Mouse (Mus musculus) brown adipose tissue, adult 24 weeks (tissue): Measurements from ENCODE around the gene Map7d1. TPM values are rescaled to one million over a fixed set of nuclear protein-coding genes. Genes with fewer than 3 reads are reported as not detected.
"Not testable (repeated sequence)": the region's sequence is repeated elsewhere in the genome, so short reads cannot be mapped to it uniquely, and the experiment has no call there.

Experiments used
- H3K27ac ChIP-seq: fragments of 200-500 bp; replicated peaks from 2 replicates; pipeline ENCODE4 v1.5.1; 2012; ENCODE audit warnings: low read depth, mild to moderate bottlenecking, low read length
- H3K4me1 ChIP-seq: fragments of 200-500 bp; 2 replicates; pipeline ENCODE4 v1.6.1; 2012; ENCODE audit warnings: low read length, mixed read lengths; ENCODE audit not compliant: control insufficient read depth, insufficient read depth, insufficient read length
- H3K4me3 ChIP-seq: fragments of 200-500 bp; 2 replicates; pipeline ENCODE4 v1.5.1; 2012; ENCODE audit warnings: low read depth, mild to moderate bottlenecking, low read length, moderate library complexity; ENCODE audit not compliant: insufficient read depth
- polyA plus RNA-seq: library from polyadenylated mRNA; stranded (reverse); fragments of >200 nt; gene quantifications from 2 replicates; pipeline ENCODE4 v1.2.4, GENCODE M21; 2012; ENCODE audit not compliant: missing spikeins, insufficient read depth, insufficient read length

Gene Map7d1
- polyA plus RNA-seq, 1 experiment: 27.0 TPM

DNA sequence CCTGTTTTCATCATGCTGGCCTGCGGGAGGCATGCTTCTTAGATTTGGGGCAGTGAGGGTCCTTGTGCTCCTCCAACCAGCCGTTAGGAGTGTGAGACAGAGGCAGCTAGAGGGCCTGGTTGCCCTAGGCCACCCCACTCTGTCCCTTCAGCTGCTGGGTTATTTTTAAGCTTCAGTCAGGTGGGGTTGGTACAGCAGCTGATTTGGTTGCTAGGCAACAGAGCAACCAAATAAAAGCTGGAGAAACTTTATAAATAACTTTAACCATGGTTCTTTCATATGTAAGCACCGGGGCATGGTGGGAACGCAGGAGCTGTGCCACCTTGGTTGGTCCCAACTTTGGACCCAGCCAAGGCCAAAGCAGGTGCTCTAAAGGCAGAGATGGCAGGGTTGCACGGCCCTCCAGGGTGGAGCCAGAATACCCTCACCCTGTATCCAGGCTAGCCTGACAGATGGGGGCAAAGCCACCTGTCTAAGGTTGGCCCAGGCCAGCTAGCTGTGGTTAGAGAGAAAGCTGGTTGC is 18.4 kb downstream of the Map7d1 start:
- Histone ChIP-seq H3K4me3 (no peak overlapping the region), H3K27ac (no peak overlapping the region), H3K4me1 (peaks cover 5% of the 10 kb centered on the region)

DNA sequence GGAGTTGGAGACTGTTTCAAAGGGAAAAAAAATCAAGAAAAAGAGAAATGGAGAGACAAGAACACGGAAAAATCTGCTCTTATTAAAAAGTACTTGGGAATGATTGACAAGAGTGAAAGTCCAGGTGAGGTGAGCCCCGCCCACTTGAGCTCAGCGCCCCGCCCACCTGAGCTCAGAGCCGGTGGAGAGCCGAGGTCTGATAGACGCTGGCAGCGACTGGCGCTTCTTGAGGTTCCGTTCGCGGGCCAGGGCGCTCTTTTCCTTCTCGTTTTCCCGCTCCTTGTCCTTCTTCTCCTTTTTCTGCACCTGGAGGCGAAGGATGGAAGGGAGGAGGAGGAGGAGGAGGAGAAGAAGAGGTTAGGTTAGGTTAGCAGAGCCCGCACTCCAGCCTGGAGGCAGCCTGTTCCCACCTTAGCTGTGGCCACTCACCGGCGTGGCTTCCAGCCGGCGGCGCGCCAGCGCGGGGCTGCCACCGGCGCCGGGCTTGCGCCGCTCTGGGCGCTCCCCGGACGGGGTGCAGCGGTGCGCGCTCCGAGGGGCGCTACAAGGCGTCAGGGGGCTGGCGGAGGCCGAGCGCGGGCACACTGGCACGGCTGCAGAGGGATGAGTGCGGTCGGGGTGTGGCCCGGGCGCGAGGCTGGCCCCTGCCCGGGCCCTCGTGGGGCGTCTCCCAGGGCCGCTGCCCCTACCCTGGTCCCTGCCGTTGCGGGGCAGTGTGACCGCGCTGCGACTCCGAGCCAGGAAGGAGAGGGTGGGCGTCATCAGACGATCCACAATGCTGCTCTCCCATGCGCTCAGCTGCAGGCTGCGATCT is 19.5 kb downstream of the Map7d1 start:
- no peak overlapping the region for H3K4me3 ChIP-seq
- H3K27ac ChIP-seq: no peak overlapping the region
- no peaks in the 10 kb centered on the region for H3K4me1 ChIP-seq

DNA sequence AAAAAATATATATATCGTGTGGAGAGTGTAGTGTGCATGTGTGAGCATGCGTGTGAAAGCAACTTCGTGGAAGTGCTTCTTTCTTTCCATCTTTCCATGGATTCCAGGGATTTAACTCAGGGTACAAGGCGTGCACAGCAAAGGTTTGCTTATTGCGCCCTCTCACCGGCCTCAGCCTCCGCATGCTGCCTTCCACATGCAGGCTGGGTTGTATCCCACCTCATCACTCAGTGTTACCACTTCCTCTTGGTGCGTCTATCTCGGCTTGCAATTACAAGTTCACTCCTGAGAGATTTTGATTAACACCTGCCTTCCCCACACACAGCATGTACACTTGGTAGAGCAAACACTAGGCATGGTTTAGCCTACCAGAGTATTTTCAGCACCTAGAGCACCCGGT is 21.0 kb downstream of the Map7d1 start:
- no peak overlapping the region for H3K27ac ChIP-seq
- no peaks in the 10 kb centered on the region for H3K4me1 ChIP-seq
- H3K4me3 ChIP-seq: no peak overlapping the region

DNA sequence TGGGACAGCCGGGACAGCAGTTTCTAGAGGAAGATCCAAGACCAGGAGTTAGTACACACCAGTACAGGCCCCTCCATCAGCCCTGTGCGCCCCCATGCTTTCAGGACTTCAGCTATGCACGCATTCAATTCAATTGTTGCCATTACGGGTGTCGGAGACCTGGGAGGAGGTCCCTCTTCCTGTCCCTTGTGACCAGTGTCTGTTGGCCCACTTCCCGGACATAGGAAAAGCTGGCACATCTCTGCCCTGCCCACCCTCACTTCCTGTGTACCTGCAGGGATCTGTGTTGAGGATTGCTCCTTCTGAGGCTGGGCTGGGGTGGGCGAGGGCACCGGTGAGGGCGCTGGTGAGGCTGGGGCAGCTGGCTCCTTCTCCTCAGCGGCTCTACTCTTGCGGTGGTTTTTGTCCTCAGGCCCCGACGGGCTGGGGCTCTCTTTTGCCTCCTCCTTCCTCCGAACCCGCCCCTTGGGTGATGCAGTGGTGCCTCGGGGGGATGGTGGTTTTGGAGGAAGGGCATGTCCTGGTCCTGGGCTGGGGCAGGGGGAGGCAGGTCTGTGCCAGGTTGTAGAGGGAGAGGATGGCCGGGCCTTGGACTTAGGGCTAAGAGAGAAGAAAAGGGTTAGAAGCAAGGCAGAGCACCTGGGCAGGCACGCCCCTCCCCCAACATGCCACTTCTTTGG is 21.5 kb downstream of the Map7d1 start:
- H3K4me3 ChIP-seq: no peak overlapping the region
- H3K4me1 ChIP-seq: no peaks in the 10 kb centered on the region
- no peak overlapping the region for H3K27ac ChIP-seq

DNA sequence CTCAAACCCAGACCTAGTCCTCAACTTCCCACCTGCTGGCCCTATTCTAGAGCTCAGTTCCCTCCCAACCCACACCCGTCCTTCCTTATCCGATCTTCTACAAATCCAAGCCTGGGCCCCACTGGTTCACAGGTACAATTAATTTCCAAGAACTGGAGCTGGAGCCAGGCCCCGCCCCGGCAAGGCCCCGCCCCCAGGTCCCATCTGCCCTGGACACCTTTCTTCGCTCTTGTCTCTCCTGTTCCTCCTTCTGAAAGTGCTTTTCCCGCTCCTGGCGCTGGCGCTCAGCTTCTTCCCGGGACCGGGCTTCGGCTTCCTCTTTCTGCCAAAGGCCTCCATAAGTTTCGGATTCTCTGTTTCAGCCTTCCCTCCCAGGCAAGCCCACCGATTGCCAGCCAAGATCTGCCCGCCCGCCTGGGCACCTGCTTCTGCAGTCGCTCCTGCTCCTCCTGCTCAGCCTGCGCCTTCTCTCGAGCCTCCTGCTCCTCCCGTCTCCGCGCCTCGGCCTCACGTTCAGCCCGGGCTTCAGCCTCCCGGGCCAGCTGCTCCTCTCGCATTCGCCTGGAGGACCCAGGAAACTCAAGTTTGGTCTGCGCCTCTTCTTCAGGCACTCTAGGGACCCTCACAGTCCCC is 22.4 kb downstream of the Map7d1 start:
- no peak overlapping the region for H3K4me3 ChIP-seq
- H3K27ac ChIP-seq: no peak overlapping the region
- no peaks in the 10 kb centered on the region for H3K4me1 ChIP-seq

DNA sequence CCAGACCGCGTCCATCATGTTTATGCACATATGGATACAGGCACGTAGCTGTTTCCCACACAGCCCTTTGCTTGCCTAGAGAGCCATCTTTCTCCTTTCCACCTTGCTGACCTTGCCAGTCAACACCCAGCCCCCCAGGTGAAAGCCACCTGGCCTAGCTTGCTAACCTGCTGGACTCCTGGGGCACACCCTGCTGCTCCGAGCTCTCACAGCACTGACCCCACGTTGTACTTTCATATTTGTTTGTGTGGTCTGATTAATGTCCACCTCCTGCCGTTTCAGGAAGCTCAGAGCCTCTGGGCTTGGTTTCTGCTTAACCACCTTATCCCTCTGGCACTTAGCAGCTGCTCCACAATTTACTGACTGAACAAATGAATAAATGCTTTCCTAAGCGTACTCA is 26.2 kb downstream of the Map7d1 start:
- no peak overlapping the region for H3K27ac ChIP-seq
- no peaks in the 10 kb centered on the region for H3K4me1 ChIP-seq
- no peak overlapping the region for H3K4me3 ChIP-seq

DNA sequence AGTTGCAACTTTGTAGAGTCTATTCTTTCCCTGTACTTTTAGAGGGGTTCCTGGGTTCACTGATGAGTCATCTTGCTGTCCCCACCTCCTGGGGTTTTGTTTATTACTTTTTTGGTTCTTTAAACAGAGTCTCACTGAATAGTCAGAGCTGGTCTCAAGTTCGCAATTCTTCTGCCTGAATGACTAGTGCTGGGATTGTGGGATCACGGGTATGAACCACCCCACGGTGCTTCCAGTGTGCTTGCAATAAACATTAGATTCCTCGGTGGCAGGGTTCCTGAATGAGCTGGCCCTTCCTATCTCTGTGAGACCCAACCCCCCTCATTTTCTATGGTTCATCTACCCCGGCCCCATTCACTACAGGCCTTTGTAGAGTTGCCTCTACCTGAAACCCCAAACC is 28.0 kb downstream of the Map7d1 start:
- Histone ChIP-seq H3K27ac (peak overlapping the region; percentile 96), H3K4me3 (no peak overlapping the region), H3K4me1 (no peaks in the 10 kb centered on the region)

DNA sequence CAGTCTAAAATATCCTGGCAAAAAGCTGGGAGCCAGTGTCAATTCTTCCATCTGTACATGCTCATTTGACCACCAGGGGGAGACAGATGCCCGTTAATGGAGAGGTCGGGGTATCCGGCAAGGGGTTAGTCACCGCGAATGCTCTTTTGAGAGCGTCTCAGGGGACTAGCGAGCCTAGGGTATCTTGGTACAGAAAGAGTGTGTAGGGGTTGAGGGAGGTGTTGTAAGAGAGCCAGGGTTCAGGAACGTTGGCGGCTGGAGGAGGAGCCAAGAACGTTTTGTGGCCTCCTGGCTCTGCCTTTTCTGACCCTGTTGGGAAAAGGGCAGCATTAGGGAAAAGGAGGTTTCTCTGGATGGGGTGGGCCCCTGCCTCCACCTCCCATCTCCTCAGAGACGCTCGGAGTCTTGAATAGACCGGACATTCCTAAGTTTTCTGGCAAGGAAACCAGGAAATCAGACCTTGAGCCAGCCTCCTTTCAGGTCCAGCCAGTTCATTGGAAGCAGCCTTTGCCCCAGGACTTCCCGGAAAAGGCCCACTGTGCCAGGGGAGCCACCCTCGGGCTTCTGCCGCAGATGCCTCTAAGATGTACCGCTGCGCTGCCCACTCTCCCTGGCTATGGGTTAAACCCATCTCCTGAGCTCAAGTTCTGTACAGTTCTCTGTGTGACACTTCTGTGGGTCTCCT is 28.9 kb downstream of the Map7d1 start:
- H3K27ac ChIP-seq: peak overlapping the region; percentile 96
- no peaks in the 10 kb centered on the region for H3K4me1 ChIP-seq
- H3K4me3 ChIP-seq: peak overlapping the region; percentile 54

DNA sequence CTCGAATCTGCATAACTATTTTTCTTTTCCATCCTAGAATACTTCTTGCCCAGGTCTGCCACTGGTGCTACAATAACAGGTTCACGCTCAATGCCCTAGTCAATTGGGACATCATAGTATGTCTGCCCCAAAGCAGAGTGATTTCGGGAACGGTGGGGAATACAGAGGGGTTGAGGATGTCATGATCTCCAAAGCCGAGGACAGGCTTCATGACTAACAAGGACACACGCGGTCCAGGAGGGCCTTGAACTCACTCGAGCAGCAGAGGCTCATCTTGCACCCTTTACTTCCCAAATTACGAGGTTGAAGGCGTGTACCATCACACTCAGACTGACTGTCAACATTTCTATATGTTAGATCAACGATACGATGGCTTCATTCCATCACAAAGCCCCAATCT is 29.5 kb downstream of the Map7d1 start:
- H3K27ac ChIP-seq: peak overlapping the region; percentile 96
- H3K4me1 ChIP-seq: no peaks in the 10 kb centered on the region
- no peak overlapping the region; the same call in 1 of the 2 replicates for H3K4me3 ChIP-seq

DNA sequence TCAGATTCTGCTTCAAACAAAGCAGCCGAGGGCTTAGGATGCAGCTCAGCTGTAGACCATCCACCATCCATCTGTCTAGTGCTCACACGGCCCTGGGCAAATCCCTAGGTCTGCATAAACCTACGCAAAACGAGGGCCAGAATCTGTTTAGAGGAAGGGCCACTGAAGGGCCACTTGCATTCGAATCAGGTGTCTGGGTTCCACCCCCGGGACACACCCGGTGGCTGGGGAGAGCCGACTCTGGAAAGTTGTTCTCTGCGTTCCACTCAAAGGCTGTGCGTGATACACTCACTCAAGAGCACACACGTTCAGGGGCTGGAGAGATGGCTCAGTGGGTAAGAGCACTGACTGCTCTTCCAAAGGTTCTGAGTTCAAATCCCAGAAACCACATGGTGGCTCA is 33.5 kb downstream of the Map7d1 start:
- H3K4me3 ChIP-seq: no peak overlapping the region
- no peak overlapping the region for H3K27ac ChIP-seq
- H3K4me1 ChIP-seq: no peaks in the 10 kb centered on the region

DNA sequence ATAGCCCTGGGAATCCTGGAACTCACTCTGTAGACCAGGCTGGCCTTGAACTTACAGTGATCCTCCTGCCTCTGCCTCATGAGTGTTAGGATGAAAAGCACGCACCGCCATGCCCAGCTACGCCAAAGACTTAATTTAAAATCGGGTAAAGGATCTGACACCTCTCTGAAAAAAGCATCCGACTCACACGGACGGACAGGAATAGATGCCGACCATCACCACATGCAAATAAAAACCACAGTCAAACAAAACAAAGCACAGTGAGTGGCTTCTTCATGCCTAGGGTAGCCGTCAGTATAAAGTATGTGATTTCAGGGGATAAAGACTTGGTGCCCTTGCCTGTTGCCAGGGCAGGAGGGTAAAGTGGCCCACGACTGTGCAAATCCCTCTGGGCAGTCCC is 36.1 kb downstream of the Map7d1 start:
- no peak overlapping the region for H3K27ac ChIP-seq
- no peak overlapping the region for H3K4me3 ChIP-seq
- no peaks in the 10 kb centered on the region for H3K4me1 ChIP-seq

DNA sequence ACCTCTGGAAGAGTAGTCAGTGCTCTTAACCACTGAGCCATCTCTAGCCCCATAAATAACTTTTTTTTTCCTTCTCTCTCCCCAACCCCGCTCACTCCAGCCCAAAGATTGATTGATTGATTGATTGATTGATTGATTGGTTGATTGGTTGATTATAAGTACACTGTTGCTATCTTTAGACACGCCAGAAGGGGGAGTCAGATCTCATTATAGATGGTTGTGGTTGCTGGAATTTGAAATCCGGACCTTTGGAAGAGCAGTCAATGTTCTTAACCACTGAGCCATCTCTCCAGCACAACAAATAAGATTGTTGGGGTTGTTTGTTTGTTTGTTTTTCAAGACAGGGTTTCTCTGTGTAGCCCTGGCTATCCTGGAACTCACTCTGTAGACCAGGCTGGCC is 36.6 kb downstream of the Map7d1 start:
- not testable (repeated sequence) for H3K4me3 ChIP-seq, H3K4me1 ChIP-seq, H3K27ac ChIP-seq

DNA sequence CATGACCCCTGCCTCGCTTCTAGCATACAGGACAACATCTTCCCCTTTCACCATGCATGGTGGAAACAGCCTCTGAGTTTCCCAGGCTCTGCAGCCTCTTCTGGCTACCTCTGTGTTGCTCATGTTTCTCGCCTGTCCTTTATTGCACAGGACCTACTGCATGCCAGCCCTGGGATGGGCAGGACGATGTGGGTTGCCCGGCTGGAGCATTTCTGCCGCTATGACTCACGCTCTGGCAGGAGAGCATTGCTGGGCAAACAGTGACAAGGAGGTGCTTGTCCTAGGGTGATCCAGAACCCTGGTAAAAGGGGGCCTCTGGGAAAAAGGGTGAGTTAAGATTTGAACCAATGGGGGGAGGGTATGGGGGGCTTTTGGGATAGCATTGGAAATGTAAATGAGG is 38.4 kb downstream of the Map7d1 start:
- Histone ChIP-seq H3K4me3 (no peak overlapping the region), H3K4me1 (no peaks in the 10 kb centered on the region), H3K27ac (no peak overlapping the region)

DNA sequence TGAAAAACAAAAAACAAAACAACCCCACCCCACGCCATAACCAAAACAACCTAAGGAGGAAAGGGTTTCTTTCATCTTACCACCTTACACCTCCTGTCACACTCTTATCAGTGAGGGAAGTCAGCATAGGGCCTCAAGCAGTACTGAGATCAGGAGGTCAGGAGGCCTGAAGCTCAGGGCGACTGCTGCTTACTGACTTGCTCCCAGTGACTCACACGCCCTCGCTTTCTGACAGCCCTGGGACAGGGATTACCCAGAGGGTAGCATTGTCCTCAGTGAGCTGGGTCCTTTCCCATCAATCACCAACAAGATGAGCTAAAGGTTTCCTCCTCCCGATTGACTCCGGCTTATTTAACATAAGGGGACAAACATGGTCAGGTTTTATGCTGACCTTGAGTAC is 49.1 kb downstream of the Map7d1 start:
- H3K4me1 ChIP-seq: peaks cover 3% of the 10 kb centered on the region; the same call in 1 of the 2 replicates
- H3K4me3 ChIP-seq: no peak overlapping the region
- H3K27ac ChIP-seq: no peak overlapping the region

DNA sequence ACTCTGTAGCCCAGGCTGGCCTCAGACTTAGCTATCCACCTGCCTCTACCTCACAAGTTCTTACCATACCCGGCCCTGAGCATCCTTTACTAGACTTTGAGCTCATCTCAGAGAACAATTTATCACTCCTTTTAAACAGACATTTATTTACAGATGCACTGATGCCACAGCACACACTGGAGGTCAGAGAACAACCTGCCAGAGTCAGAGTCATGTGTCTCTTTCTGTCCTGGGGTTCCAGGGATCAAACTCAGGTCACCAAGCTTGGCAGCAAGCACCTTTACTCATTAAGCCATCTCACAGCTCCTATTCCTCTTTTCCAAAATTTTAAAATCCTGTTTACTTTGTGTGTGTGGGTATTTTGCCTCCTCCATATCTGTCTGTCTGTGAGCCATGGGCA is 50.8 kb downstream of the Map7d1 start:
- no peak overlapping the region for H3K4me3 ChIP-seq
- no peak overlapping the region for H3K27ac ChIP-seq
- peaks cover 7% of the 10 kb centered on the region; the same call in 1 of the 2 replicates for H3K4me1 ChIP-seq
